Mouse (Mus musculus): ENCODE results near the gene Gdf10. TPM values are rescaled to one million over a fixed set of nuclear protein-coding genes. Genes with fewer than 3 reads are reported as not detected.

Gdf10 gene
- total and polyA plus RNA-seq, 3 experiments: 1.0 to 3.8 (median 1.1) TPM

- Histone ChIP-seq H3K36me3 (ENCODE audit: control insufficient read depth, insufficient read depth, low read length) (no peaks in the 10 kb centered on the region), H3K9ac (ENCODE audit: low read depth, low read length) (no peak overlapping the region), H3K4me3 (no peak overlapping the region), H3K27ac (no peak overlapping the region), H3K27me3 (ENCODE audit: control insufficient read depth, insufficient read depth, low read length) (no peaks in the 10 kb centered on the region), H3K79me2 (replicated peaks; ENCODE audit: control insufficient read depth, insufficient read depth, low read length) (no peaks in the 10 kb centered on the region), H3K4me1 (ENCODE audit: control insufficient read depth, insufficient read depth, low read length) (peaks cover 2% of the 10 kb centered on the region)
- intact Hi-C loops (cut with DNase I): no loop called here
- 72% methylated on average over 11 of the region's 11 CpGs for WGBS
- no peak for DNase-seq
- TF ChIP-seq EP300 (IDR thresholded peaks at IDR 0.05; ENCODE audit: insufficient read depth, low read depth, low read length): no peak
- no peak for TF ChIP-seq CTCF (IDR thresholded peaks at IDR 0.05)
These were observed 34.9 kb upstream of the Gdf10 start for GRCm38 (mm10) chr14:33888387-33889035.

GRCm38 (mm10) chr14:33889971-33890370 is 33.4 kb upstream of the Gdf10 start:
- H3K4me1 ChIP-seq (ENCODE audit: control insufficient read depth, insufficient read depth, low read length): peaks cover 2% of the 10 kb centered on the region
- DNase-seq: peak in 1 of 2 experiments; percentile 13
- H3K27ac ChIP-seq: no peak overlapping the region
- 20% methylated on average over 3 of the region's 3 CpGs for WGBS
- no peak overlapping the region for H3K9ac ChIP-seq (ENCODE audit: low read depth, low read length)
- intact Hi-C loops (cut with DNase I): no loop called here
- H3K36me3 ChIP-seq (ENCODE audit: control insufficient read depth, insufficient read depth, low read length): no peaks in the 10 kb centered on the region
- H3K79me2 ChIP-seq (replicated peaks; ENCODE audit: control insufficient read depth, insufficient read depth, low read length): no peaks in the 10 kb centered on the region
- no peak overlapping the region for H3K4me3 ChIP-seq
- TF ChIP-seq POLR2A (IDR thresholded peaks at IDR 0.05; ENCODE audit: insufficient read depth, low read depth, low read length) (no peak), CTCF (IDR thresholded peaks at IDR 0.05) (no peak), EP300 (IDR thresholded peaks at IDR 0.05; ENCODE audit: insufficient read depth, low read depth, low read length) (no peak)
- no peaks in the 10 kb centered on the region for H3K27me3 ChIP-seq (ENCODE audit: control insufficient read depth, insufficient read depth, low read length)

GRCm38 (mm10) chr14:33891507-33891906 is 31.9 kb upstream of the Gdf10 start:
- peaks cover 3% of the 10 kb centered on the region for H3K4me1 ChIP-seq (ENCODE audit: control insufficient read depth, insufficient read depth, low read length)
- no peaks in the 10 kb centered on the region for H3K79me2 ChIP-seq (replicated peaks; ENCODE audit: control insufficient read depth, insufficient read depth, low read length)
- no peak overlapping the region for H3K27ac ChIP-seq
- no peak overlapping the region for H3K9ac ChIP-seq (ENCODE audit: low read depth, low read length)
- H3K4me3 ChIP-seq: no peak overlapping the region
- no peaks in the 10 kb centered on the region for H3K27me3 ChIP-seq (ENCODE audit: control insufficient read depth, insufficient read depth, low read length)
- 79% methylated on average over 3 of the region's 3 CpGs for WGBS
- intact Hi-C loops (cut with DNase I): no loop called here
- no peak for DNase-seq
- no peaks in the 10 kb centered on the region for H3K36me3 ChIP-seq (ENCODE audit: control insufficient read depth, insufficient read depth, low read length)
- no peak for TF ChIP-seq CTCF (IDR thresholded peaks at IDR 0.05)
- no peak for TF ChIP-seq POLR2A (IDR thresholded peaks at IDR 0.05; ENCODE audit: insufficient read depth, low read depth, low read length)
- TF ChIP-seq EP300 (IDR thresholded peaks at IDR 0.05; ENCODE audit: insufficient read depth, low read depth, low read length): no peak

GRCm38 (mm10) chr14:33895777-33896176 is 27.6 kb upstream of the Gdf10 start:
- Histone ChIP-seq H3K27ac (no peak overlapping the region), H3K4me3 (no peak overlapping the region), H3K4me1 (ENCODE audit: control insufficient read depth, insufficient read depth, low read length) (peaks cover 4% of the 10 kb centered on the region), H3K79me2 (replicated peaks; ENCODE audit: control insufficient read depth, insufficient read depth, low read length) (no peaks in the 10 kb centered on the region), H3K9ac (ENCODE audit: low read depth, low read length) (no peak overlapping the region), H3K36me3 (ENCODE audit: control insufficient read depth, insufficient read depth, low read length) (no peaks in the 10 kb centered on the region), H3K27me3 (ENCODE audit: control insufficient read depth, insufficient read depth, low read length) (no peaks in the 10 kb centered on the region)
- TF ChIP-seq CTCF (IDR thresholded peaks at IDR 0.05) (no peak), EP300 (IDR thresholded peaks at IDR 0.05; ENCODE audit: insufficient read depth, low read depth, low read length) (no peak), POLR2A (IDR thresholded peaks at IDR 0.05; ENCODE audit: insufficient read depth, low read depth, low read length) (no peak)
- DNase-seq: no peak
- intact Hi-C loops (cut with DNase I): no loop called here
- WGBS: 91% methylated on average over 5 of the region's 5 CpGs

- no peaks in the 10 kb centered on the region for H3K36me3 ChIP-seq (ENCODE audit: control insufficient read depth, insufficient read depth, low read length)
- WGBS: 44% methylated on average over 9 of the region's 9 CpGs
- H3K9ac ChIP-seq (ENCODE audit: low read depth, low read length): no peak overlapping the region
- TF ChIP-seq POLR2A (IDR thresholded peaks at IDR 0.05; ENCODE audit: insufficient read depth, low read depth, low read length): no peak
- peak overlapping the region; percentile 55 for H3K27ac ChIP-seq
- no peaks in the 10 kb centered on the region for H3K27me3 ChIP-seq (ENCODE audit: control insufficient read depth, insufficient read depth, low read length)
- H3K4me1 ChIP-seq (ENCODE audit: control insufficient read depth, insufficient read depth, low read length): peaks cover 4% of the 10 kb centered on the region
- H3K4me3 ChIP-seq: no peak overlapping the region
- intact Hi-C loops (cut with DNase I): no loop called here
- no peaks in the 10 kb centered on the region for H3K79me2 ChIP-seq (replicated peaks; ENCODE audit: control insufficient read depth, insufficient read depth, low read length)
- peak; percentile 44 to 51 for DNase-seq
These were observed 26.6 kb upstream of the Gdf10 start for GRCm38 (mm10) chr14:33896628-33897300.

- Histone ChIP-seq H3K9ac (ENCODE audit: low read depth, low read length) (no peak overlapping the region), H3K4me3 (no peak overlapping the region), H3K27ac (no peak overlapping the region), H3K79me2 (replicated peaks; ENCODE audit: control insufficient read depth, insufficient read depth, low read length) (no peaks in the 10 kb centered on the region), H3K36me3 (ENCODE audit: control insufficient read depth, insufficient read depth, low read length) (no peaks in the 10 kb centered on the region), H3K27me3 (ENCODE audit: control insufficient read depth, insufficient read depth, low read length) (no peaks in the 10 kb centered on the region), H3K4me1 (ENCODE audit: control insufficient read depth, insufficient read depth, low read length) (peaks cover 1% of the 10 kb centered on the region; the same call in 1 of the 2 replicates)
- intact Hi-C loops (cut with DNase I): no loop called here
- DNase-seq: no peak
- 75% methylated on average over 4 of the region's 4 CpGs for WGBS
- TF ChIP-seq POLR2A (IDR thresholded peaks at IDR 0.05; ENCODE audit: insufficient read depth, low read depth, low read length) (no peak), CTCF (IDR thresholded peaks at IDR 0.05) (no peak), EP300 (IDR thresholded peaks at IDR 0.05; ENCODE audit: insufficient read depth, low read depth, low read length) (no peak)
These were observed 20.6 kb upstream of the Gdf10 start for GRCm38 (mm10) chr14:33902783-33903182.
